Mouse (Mus musculus) testis, adult 2 months (tissue): ENCODE results near the gene Csnk1g2. TPM values are rescaled to one million over a fixed set of nuclear protein-coding genes. Genes with fewer than 3 reads are reported as not detected.

Experiments
- H3K27ac ChIP-seq: fragments of 200-500 bp; 2 replicates; pipeline ENCODE4 v1.5.1; 2012; ENCODE audit warnings: low read depth, low read length; ENCODE audit not compliant: control insufficient read depth, insufficient read depth
- H3K27me3 ChIP-seq: fragments of 200-500 bp; 2 replicates; pipeline ENCODE4 v1.6.1; 2012; ENCODE audit warnings: mild to moderate bottlenecking, low read length, moderate library complexity; ENCODE audit not compliant: control insufficient read depth, insufficient read depth
- H3K36me3 ChIP-seq: fragments of 200-500 bp; 2 replicates; pipeline ENCODE4 v1.6.1; 2012; ENCODE audit warnings: mild to moderate bottlenecking, low read length; ENCODE audit not compliant: control insufficient read depth, insufficient read depth
- H3K4me1 ChIP-seq: fragments of 200-500 bp; 2 replicates; pipeline ENCODE4 v1.6.1; 2012; ENCODE audit warnings: low read length; ENCODE audit not compliant: control insufficient read depth, insufficient read depth
- H3K4me3 ChIP-seq: fragments of 200-500 bp; 2 replicates; pipeline ENCODE4 v1.5.1; 2012; ENCODE audit warnings: low read depth, mild to moderate bottlenecking, low read length, moderate library complexity, mixed read lengths; ENCODE audit not compliant: control insufficient read depth
- CTCF ChIP-seq: fragments of 200-500 bp; IDR thresholded peaks from 2 replicates; pipeline ENCODE4 v1.5.1; 2012; ENCODE audit warnings: low read depth, mild to moderate bottlenecking, inconsistent platforms, low read length, moderate library complexity; ENCODE audit not compliant: control insufficient read depth, insufficient read depth, insufficient replicate concordance
- POLR2A ChIP-seq: fragments of 200-500 bp; IDR thresholded peaks from 2 replicates; pipeline ENCODE4 v1.6.1; 2012; ENCODE audit warnings: low read depth, mild to moderate bottlenecking, inconsistent platforms, low read length, moderate library complexity; ENCODE audit not compliant: control insufficient read depth
- polyA plus RNA-seq: library from polyadenylated mRNA; depleted of rRNA; stranded (reverse); fragments of >200 nt; gene quantifications from 2 replicates; pipeline ENCODE4 v1.2.3, GENCODE M21; 2012

Gene Csnk1g2
- polyA plus RNA-seq, 1 experiment: 1,079 TPM

DNA sequence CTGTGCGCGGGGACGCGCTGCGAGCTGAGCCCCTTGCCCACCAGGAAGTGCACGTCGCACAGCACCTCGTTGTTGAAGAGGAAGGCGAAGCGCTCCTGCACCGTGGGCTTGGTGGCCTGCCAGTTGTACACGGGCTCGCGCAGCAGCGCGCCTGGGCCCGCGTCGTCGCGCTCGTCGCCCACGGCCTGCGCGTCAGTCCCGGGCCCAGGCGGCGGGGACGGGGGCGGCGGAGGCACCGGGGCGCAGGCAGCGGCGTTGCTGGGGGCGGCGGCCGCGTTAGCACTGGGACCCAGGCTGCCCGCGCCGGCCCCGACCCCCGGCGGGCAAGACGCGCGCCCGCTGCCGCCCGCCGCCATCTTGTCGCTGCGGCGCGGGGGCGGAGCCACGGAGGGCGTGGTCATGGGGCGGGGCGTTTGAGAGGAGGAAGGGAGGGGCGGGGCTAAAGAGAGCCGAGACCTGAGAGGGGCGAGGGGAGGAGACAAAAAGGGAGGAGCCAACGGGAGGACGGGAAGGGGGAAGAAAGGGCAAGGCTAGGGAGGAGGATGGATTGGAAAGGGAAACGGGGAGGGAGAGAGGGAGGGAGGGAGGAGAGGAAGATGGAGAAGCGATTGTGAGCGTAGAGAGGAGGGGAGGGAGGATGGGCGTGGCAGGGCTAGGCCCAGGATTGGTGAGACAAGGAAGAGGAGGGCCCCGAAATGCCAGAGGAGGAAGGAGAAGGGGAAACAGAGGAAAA, 33.7 kb downstream of the Csnk1g2 start:
- H3K4me3 ChIP-seq: peak overlapping the region; percentile 90
- H3K27ac ChIP-seq: peak overlapping the region; percentile 81
- H3K27me3 ChIP-seq: no peaks in the 10 kb centered on the region
- TF ChIP-seq CTCF (peak; percentile 2; the same call in 1 of the 2 replicates), POLR2A (no peak; the same call in 1 of the 2 replicates)
- H3K4me1 ChIP-seq: peaks cover 21% of the 10 kb centered on the region
- H3K36me3 ChIP-seq: no peaks in the 10 kb centered on the region

DNA sequence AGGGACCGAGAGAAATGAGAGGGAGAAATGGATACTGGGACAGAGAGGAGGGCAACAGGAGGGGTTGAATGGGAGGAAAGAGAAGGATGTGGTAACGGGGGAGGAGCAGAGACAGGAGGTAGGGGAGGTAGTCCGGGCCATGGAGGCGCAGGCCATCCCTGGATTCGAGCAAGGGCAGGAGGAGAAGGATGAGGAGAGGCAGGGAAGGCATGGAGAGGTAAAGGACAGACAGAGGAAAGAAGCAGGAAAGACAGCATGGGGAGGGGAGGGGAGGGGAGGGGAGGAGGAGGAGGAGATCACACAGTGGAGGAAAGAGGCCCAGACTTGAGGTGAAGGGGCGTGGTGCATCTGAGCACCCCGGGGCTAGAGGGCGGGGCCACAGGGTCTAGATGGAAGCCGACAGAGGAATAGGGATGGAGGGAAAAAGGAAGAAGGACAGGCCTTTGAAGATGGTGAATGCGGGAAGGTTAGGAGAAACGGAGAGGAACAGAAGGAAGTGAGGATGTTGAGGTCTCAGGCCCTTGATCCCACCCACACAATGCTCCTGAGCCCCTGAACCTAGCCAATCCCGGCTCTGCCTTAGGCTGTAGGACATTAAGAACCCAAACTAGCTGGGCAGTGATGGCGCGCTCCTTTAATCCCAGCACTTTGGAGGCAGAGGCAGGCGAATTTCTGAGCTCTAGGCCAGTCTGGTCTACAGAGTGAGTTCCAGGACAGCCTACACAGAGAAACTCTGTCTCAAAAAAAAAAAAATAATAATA, 34.4 kb downstream of the Csnk1g2 start, which contains the start of gene Btbd2:
TSS of gene Btbd2 (minus strand) at position 209 of the 761 bp plus-strand sequence.
- TF ChIP-seq POLR2A (no peak), CTCF (no peak)
- Histone ChIP-seq H3K27ac (peak within 1 kb of the TSS; percentile 81), H3K27me3 (no peaks in the 10 kb centered on the region), H3K4me3 (peak within 1 kb of the TSS; percentile 90), H3K36me3 (no peaks in the 10 kb centered on the region), H3K4me1 (peaks cover 21% of the 10 kb centered on the region)

DNA sequence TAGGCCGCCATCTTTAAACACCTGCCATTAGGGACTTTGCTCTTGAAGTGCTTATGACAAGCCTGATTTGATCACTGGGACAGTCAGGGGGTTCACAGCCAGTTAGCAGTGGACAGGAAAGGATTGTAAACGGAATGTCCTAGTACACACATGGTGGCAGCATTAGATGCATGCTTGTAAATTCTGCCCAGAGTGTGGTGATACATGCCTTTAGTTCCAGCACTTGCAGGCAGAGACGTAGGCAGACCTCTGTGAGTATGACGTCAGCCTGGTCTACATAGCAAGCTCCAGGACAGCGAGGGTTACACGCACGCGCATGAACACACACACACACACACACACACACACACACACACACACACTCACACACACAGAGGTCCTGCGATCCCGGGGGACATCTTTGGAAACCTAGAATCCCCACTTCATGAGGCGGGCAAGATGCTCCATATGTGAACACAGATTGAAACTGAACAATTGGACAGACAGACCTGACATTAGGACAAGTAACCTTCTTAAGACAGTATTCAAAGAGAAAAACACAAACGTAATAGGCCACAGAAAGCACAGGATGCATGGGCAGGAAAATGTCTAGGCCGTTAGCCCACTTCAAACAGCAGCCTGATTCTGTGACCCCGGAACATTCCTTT, 35.7 kb downstream of the Csnk1g2 start:
- Histone ChIP-seq H3K36me3 (no peaks in the 10 kb centered on the region), H3K27ac (no peak overlapping the region), H3K4me1 (peaks cover 21% of the 10 kb centered on the region), H3K27me3 (no peaks in the 10 kb centered on the region), H3K4me3 (no peak overlapping the region)
- no peak for TF ChIP-seq CTCF

DNA sequence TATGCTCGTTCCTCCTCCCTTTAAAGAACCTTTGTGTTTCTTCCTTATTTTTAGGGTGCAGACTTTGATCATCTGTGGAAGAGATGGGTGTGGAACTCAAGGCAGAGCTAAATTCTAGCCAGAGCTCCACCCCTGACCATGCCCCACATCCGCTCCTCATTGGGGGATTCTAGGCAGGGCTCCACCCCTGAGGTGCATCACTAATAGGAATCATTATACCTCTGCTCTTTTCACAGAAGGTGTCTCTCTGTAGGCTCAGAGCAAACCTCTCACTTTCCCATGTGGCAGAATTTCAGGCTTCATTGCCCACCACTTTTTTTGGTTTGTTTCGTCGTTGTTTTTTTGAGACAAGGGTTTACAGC, 36.2 kb downstream of the Csnk1g2 start:
- TF ChIP-seq POLR2A (no peak), CTCF (no peak)
- Histone ChIP-seq H3K4me3 (no peak overlapping the region), H3K27ac (no peak overlapping the region), H3K36me3 (no peaks in the 10 kb centered on the region), H3K4me1 (peaks cover 21% of the 10 kb centered on the region), H3K27me3 (no peaks in the 10 kb centered on the region)

DNA sequence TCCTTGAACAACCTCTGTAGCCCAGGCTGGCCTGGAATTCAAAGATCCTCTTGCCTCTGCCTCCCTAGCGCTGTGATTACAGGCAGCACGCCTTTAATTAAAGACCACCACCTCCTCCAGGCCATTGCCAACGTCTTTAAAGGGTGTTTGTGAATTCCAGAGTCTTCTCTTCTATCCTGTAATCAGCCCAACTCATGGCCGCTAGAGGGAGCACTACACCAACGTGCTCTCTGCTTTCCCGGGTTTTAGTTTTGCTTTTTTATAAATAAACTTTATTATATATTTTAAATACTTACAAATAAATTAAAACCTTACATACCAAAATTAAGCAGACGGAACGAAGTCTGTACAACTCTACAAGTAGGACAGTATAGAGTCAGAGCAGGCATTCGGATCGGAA, 36.6 kb downstream of the Csnk1g2 start:
- Histone ChIP-seq H3K27ac (no peak overlapping the region), H3K27me3 (no peaks in the 10 kb centered on the region), H3K4me1 (peaks cover 21% of the 10 kb centered on the region), H3K4me3 (no peak overlapping the region), H3K36me3 (no peaks in the 10 kb centered on the region)
- TF ChIP-seq POLR2A (no peak), CTCF (no peak)

DNA sequence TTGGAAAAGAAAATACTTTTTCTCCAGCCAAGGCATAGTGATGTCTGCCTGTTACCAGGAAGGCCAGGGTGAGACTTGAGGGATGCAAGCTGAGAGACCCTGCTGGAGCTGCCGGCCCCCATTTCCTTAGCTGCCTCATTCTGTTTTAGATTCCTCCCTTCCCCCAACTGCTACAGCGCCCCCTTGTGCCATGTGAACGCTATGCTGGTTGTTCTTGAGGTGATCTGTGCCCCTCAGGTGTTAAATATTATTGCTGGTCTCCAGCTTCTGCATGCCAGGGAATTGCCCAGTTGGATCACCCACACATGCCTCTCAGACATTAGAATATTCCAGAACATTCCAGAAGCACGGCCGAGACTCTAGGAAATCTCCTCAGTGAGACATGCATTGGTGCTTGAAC, 38.5 kb downstream of the Csnk1g2 start:
- TF ChIP-seq POLR2A: no peak
- TF ChIP-seq CTCF: peak; percentile 56; the same call in 1 of the 2 replicates
- Histone ChIP-seq H3K4me3 (no peak overlapping the region), H3K27ac (no peak overlapping the region), H3K36me3 (no peaks in the 10 kb centered on the region), H3K4me1 (peaks cover 26% of the 10 kb centered on the region), H3K27me3 (no peaks in the 10 kb centered on the region)

DNA sequence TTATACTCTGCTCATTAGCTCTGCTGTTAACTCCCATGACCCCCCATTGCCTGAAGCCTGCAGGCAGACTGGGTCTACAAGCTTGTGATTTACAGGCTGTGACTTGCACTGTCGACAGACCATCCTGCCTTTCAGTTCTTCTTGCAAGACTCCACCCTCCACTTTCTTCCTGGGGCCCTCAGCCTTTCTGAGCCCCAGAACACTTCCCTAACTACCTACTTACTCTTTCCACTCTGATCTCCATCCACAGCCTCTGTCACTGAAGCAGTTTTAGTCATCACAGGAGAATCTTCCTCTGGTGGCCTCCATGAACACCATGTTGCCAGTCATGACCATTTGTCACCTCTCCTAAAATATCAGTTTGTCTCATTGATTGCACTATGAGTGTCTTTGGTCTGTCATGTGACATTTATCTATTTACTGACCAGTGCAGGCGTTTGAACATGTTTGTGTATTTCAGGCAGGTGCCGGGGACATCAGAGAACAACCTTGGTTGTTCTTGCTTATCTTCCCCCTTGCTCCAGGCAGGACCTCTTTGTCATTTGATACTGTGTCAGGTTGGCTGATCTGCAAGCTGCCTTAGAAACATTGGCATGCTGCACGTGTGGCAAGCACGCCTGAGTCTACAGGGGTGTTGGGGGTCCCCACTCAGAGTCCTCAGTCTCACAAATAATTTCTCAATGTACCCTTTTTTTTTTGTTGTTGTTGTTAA, 41.0 kb downstream of the Csnk1g2 start:
- Histone ChIP-seq H3K27me3 (no peaks in the 10 kb centered on the region), H3K4me3 (no peak overlapping the region), H3K36me3 (no peaks in the 10 kb centered on the region; the same call in 1 of the 2 replicates), H3K27ac (no peak overlapping the region), H3K4me1 (peaks cover 14% of the 10 kb centered on the region)
- no peak for TF ChIP-seq CTCF
- TF ChIP-seq POLR2A: no peak
